ENCODE assay signal across 13 mouse cellular contexts in the genomic region with DNA sequence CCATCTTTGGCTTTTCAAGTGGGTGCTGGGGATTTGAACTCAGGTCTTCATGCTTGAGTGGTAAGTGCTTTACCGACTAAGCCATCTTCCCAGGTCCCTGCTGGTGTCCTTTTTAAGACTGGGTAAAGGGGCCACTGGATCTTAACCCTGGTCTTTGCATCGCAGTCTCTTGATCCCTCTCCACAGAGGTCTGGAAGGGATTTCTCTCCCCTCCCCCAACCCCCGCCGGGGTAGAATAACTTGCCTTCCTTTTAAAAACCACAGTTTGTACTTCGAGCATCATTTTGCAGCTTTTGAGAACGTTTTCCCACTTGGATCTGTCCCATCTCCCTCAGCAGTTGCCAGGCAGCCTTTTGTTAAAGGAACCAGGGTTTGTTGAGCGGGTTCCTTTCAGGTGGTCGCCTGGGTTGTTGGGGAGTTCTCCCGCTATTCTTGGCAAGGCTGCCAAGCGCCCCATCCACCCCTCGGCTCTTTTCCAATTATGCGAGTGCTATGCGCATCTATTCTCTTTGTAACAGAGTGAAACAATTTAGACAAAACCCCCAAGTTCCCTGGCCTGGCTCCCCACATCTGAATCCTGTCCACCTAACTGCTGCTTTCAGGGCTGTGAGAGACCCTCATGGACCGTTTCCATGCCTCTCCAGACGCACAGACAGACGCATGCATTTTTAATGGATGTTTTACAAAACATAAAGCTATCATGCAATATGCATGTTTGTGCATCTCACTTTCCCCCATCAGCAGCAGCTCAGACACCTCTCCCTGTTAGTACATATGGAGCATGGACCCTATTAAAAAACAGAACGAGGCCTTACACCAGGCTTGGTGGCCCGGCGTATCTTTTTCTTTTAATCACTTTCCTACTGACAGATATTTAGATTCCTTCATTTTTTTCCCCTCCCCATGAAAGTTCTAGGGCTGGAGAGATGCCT. TPM values are rescaled to one million over a fixed set of nuclear protein-coding genes. Genes with fewer than 3 reads are reported as not detected.
DNase-seq lines count a peak whose midpoint lies in the region; ATAC-seq and TF ChIP-seq lines count a peak whose summit lies in the region.
"Had no signal": no experiment of that assay in that cellular context is flagged by ENCODE, and none has a peak within 500 bp of the region (broad histone marks: within the 10 kb centered on the region; RNA-seq: fewer than 3 reads in every experiment).

No protein-coding gene starts in this region.

- no peak for TF ChIP-seq CTCF in layer of hippocampus, adult 2 months (conservative IDR thresholded peaks at IDR 0.05)

- WGBS in embryonic facial prominence, embryonic 13.5 days: 40% methylated on average over 19 of the region's 19 CpGs
- WGBS in midbrain, embryonic 16.5 days: 29% methylated on average over 19 of the region's 19 CpGs
- WGBS in kidney, embryonic 14.5 days: 75% methylated on average over 19 of the region's 19 CpGs

- peak overlapping the region; percentile 14; the same call in 1 of the 2 replicates for H3K4me2 ChIP-seq in embryonic facial prominence, embryonic 13.5 days
- H3K4me2 ChIP-seq in midbrain, embryonic 16.5 days (ENCODE audit: low read length): no peak overlapping the region
- no peak overlapping the region for H3K4me2 ChIP-seq in kidney, embryonic 14.5 days (replicated peaks; ENCODE audit: low read depth, low read length)
- H3K4me2 ChIP-seq: limb, embryonic 15.5 days had no signal

- H3K27ac ChIP-seq in embryonic facial prominence, embryonic 13.5 days: peak overlapping the region; percentile 39
- peak overlapping the region; percentile 43; the same call in 1 of the 2 replicates for H3K27ac ChIP-seq in layer of hippocampus, adult 2 months
- H3K27ac ChIP-seq in midbrain, embryonic 16.5 days (ENCODE audit: low read length): peak overlapping the region; percentile 64
- H3K27ac ChIP-seq in kidney, embryonic 14.5 days (ENCODE audit: low read depth, low read length): no peak overlapping the region
- H3K27ac ChIP-seq: limb, embryonic 15.5 days; macrophage had no signal

- H3K27me3 ChIP-seq in embryonic facial prominence, embryonic 13.5 days: no peaks in the 10 kb centered on the region
- no peaks in the 10 kb centered on the region for H3K27me3 ChIP-seq in midbrain, embryonic 16.5 days (ENCODE audit: control insufficient read depth, insufficient read depth, low read depth, low read length)
- H3K27me3 ChIP-seq in kidney, embryonic 14.5 days (ENCODE audit: control insufficient read depth, insufficient read depth, low read length): no peaks in the 10 kb centered on the region
- H3K27me3 ChIP-seq: limb, embryonic 15.5 days had no signal

- peaks cover 13% of the 10 kb centered on the region for H3K4me1 ChIP-seq in embryonic facial prominence, embryonic 13.5 days
- H3K4me1 ChIP-seq in midbrain, embryonic 16.5 days (ENCODE audit: control insufficient read depth, insufficient read depth, low read length): peaks cover 6% of the 10 kb centered on the region; the same call in 1 of the 2 replicates
- H3K4me1 ChIP-seq in kidney, embryonic 14.5 days (ENCODE audit: control insufficient read depth, insufficient read depth, low read length): no peaks in the 10 kb centered on the region

- peak; percentile 30 to 65 for DNase-seq in frontal cortex, adult 2 months (ENCODE audit: extremely low spot score in 1 of 2, low spot score in 1 of 2)
- peak; percentile 59 to 69 for DNase-seq in layer of hippocampus, adult 2 months (ENCODE audit: low spot score in 2 of 2)
- DNase-seq in urinary bladder, postnatal 25 days (ENCODE audit: low spot score): no peak
- DNase-seq in urinary bladder, postnatal 14 days (ENCODE audit: low spot score): no peak
- DNase-seq: B cell, adult 2 months; kidney, adult 11 months had no signal

- no peak; the same call in 1 of the 2 replicates for ATAC-seq in frontal cortex, adult (ENCODE audit: low TSS enrichment)
- ATAC-seq in embryonic facial prominence, embryonic 13.5 days (ENCODE audit: insufficient number of reproducible peaks, insufficient read depth, low FRiP score, low TSS enrichment, low read depth): no peak
- peak; percentile 74; the same call in 1 of the 2 replicates for ATAC-seq in midbrain, embryonic 16.5 days
- ATAC-seq in kidney, embryonic 14.5 days (ENCODE audit: low FRiP score, low TSS enrichment): no peak

- H3K9me3 ChIP-seq in embryonic facial prominence, embryonic 13.5 days: no peaks in the 10 kb centered on the region
- no peaks in the 10 kb centered on the region for H3K9me3 ChIP-seq in midbrain, embryonic 16.5 days (replicated peaks; ENCODE audit: control insufficient read depth, low read length, poor library complexity, severe bottlenecking)
- H3K9me3 ChIP-seq in kidney, embryonic 14.5 days (ENCODE audit: control insufficient read depth, low read length): no peaks in the 10 kb centered on the region
- H3K9me3 ChIP-seq: limb, embryonic 15.5 days had no signal

- H3K4me3 ChIP-seq in embryonic facial prominence, embryonic 13.5 days: no peak overlapping the region
- H3K4me3 ChIP-seq in layer of hippocampus, adult 2 months: no peak overlapping the region
- no peak overlapping the region for H3K4me3 ChIP-seq in midbrain, embryonic 16.5 days (ENCODE audit: low read depth, low read length)
- H3K4me3 ChIP-seq in kidney, embryonic 14.5 days (ENCODE audit: low read length): no peak overlapping the region
- H3K4me3 ChIP-seq: limb, embryonic 15.5 days had no signal

- no peaks in the 10 kb centered on the region for H3K36me3 ChIP-seq in embryonic facial prominence, embryonic 13.5 days
- no peaks in the 10 kb centered on the region for H3K36me3 ChIP-seq in midbrain, embryonic 16.5 days (ENCODE audit: control insufficient read depth, insufficient read depth, low read length)
- H3K36me3 ChIP-seq in kidney, embryonic 14.5 days (ENCODE audit: control insufficient read depth, insufficient read depth, low read length): no peaks in the 10 kb centered on the region
- H3K36me3 ChIP-seq: limb, embryonic 15.5 days had no signal

- H3K9ac ChIP-seq in embryonic facial prominence, embryonic 13.5 days: no peak overlapping the region
- H3K9ac ChIP-seq in midbrain, embryonic 16.5 days (ENCODE audit: low read depth, low read length): no peak overlapping the region
- no peak overlapping the region for H3K9ac ChIP-seq in kidney, embryonic 14.5 days (ENCODE audit: low read depth, low read length)
- H3K9ac ChIP-seq: limb, embryonic 15.5 days had no signal

RNA-seq across cellular contexts. Expression of gene Matn1, which starts 29.4 kb away (rescaled TPM):
- polyA plus RNA-seq in frontal cortex, adult 2 months (2012; rRNA removed): 0.65 and 0.82 TPM in 2 replicates
- 28.7 and 31.4 TPM in 2 replicates for polyA plus RNA-seq in embryonic facial prominence, embryonic 13.5 days (2015; fragmentation: Nextera tagmentation; extraction: Ambion mirVana)
- total RNA-seq in layer of hippocampus, adult 2 months (2021): under 1 TPM; 0.41 to 0.64 TPM
- polyA plus RNA-seq in midbrain, embryonic 16.5 days (2015; fragmentation: Nextera tagmentation; extraction: Ambion mirVana): 0.29 TPM in 1 of 2 replicates, not detected in the other
- polyA plus RNA-seq in kidney, embryonic 14.5 days (2014; fragmentation: Nextera tagmentation; extraction: Ambion mirVana): 0.41 and 0.44 TPM in 2 replicates
- total RNA-seq: granulocyte monocyte progenitor cell, adult 5-6 weeks had no signal

Comparison
In these comparisons a context has a peak if more than half of its experiments do, and no peak if none do; other contexts are left out.
1. DNase-seq: peak in frontal cortex, adult 2 months (2 of 2) and layer of hippocampus, adult 2 months (2 of 2); none in urinary bladder, postnatal 25 days (single experiment) and urinary bladder, postnatal 14 days (single experiment).
2. RNA of gene Matn1, which starts 29.4 kb away (polyA plus RNA-seq): 28.7 to 31.4 TPM in embryonic facial prominence, embryonic 13.5 days; 0.65 to 0.82 TPM in frontal cortex, adult 2 months, 0.41 to 0.44 TPM in kidney, embryonic 14.5 days and 0.29 TPM in midbrain, embryonic 16.5 days; every median in the first group is over 10 times any median in the second.